Mouse (Mus musculus) C2C12 (cell line): Measurements from ENCODE around the gene Nat10. TPM values are rescaled to one million over a fixed set of nuclear protein-coding genes. Genes with fewer than 3 reads are reported as not detected.

Experiments used
- H3K27me3 ChIP-seq: one replicate; pipeline ENCODE4 v1.6.1; 2011; ENCODE audit not compliant: control insufficient read depth, insufficient read depth, insufficient read length
- H3K36me3 ChIP-seq: one replicate; pipeline ENCODE4 v1.6.1; 2011; ENCODE audit not compliant: control insufficient read depth, insufficient read depth
- H3K4me3 ChIP-seq: one replicate; pipeline ENCODE4 v1.5.1; 2011; ENCODE audit warnings: mild to moderate bottlenecking, control low read depth; ENCODE audit not compliant: poor library complexity, insufficient read depth, severe bottlenecking
- H3K79me2 ChIP-seq: one replicate; pipeline ENCODE4 v1.6.1; 2011; ENCODE audit not compliant: control insufficient read depth, insufficient read depth
- H3K79me3 ChIP-seq: one replicate; pipeline ENCODE4 v1.6.1; 2011; ENCODE audit warnings: low read depth, control low read depth
- H3ac ChIP-seq: one replicate; pipeline ENCODE3; 2011; ENCODE audit warnings: low read depth; ENCODE audit not compliant: control insufficient read depth, insufficient read length
- CEBPB ChIP-seq: IDR thresholded peaks from one replicate; pipeline ENCODE4 v1.6.1; 2011; ENCODE audit warnings: low read depth, mild to moderate bottlenecking, control low read depth, moderate library complexity
- CTCF ChIP-seq: IDR thresholded peaks from one replicate; pipeline ENCODE4 v1.5.1; 2011; ENCODE audit not compliant: control insufficient read depth, insufficient read depth, insufficient read length
- FOSL1 ChIP-seq: IDR thresholded peaks from one replicate; pipeline ENCODE4 v1.8.0; 2011; ENCODE audit warnings: mild to moderate bottlenecking, low read length; ENCODE audit not compliant: poor library complexity, insufficient read depth, severe bottlenecking
- MAX ChIP-seq: IDR thresholded peaks from one replicate; pipeline ENCODE4 v1.6.1; 2011; ENCODE audit warnings: mild to moderate bottlenecking, control low read depth
- MYOD1 ChIP-seq: IDR thresholded peaks from one replicate; pipeline ENCODE4 v1.6.1; 2011; ENCODE audit warnings: low read depth; ENCODE audit not compliant: control insufficient read depth, insufficient read length
- MYOG ChIP-seq: IDR thresholded peaks from one replicate; pipeline ENCODE4 v1.6.1; 2011; ENCODE audit not compliant: control insufficient read depth, insufficient read length; ENCODE audit errors: extremely low read depth
- USF1 ChIP-seq: IDR thresholded peaks from one replicate; pipeline ENCODE4 v1.6.1; 2011; ENCODE audit warnings: low read depth, mild to moderate bottlenecking, control low read depth, moderate library complexity
- polyA plus RNA-seq: library from polyadenylated mRNA; unstranded; fragments of >200 nt; fragmentation: generic; extraction: Trizol; gene quantifications from one replicate; pipeline ENCODE4 v1.2.1, GENCODE M21; 2012; ENCODE audit warnings: missing spikeins

The Nat10 gene
- polyA plus RNA-seq, 1 experiment = 28.0 TPM

- Histone ChIP-seq H3ac (no peak overlapping the region), H3K27me3 (no peaks in the 10 kb centered on the region), H3K79me3 (no peaks in the 10 kb centered on the region), H3K79me2 (no peaks in the 10 kb centered on the region), H3K4me3 (no peak overlapping the region), H3K36me3 (no peaks in the 10 kb centered on the region)
- TF ChIP-seq MAX = no peak
These were observed 66.1 kb downstream of the Nat10 start for GRCm38 (mm10) chr2:103694777-103695563.

- H3K27me3 ChIP-seq = no peaks in the 10 kb centered on the region
- no peak overlapping the region for H3K4me3 ChIP-seq
- H3K36me3 ChIP-seq = peaks cover 1% of the 10 kb centered on the region
- no peak overlapping the region for H3ac ChIP-seq
- H3K79me3 ChIP-seq = no peaks in the 10 kb centered on the region
- no peaks in the 10 kb centered on the region for H3K79me2 ChIP-seq
- TF ChIP-seq USF1 (no peak), CTCF (no peak), MYOD1 (no peak), MYOG (no peak), MAX (no peak)
These were observed 68.3 kb downstream of the Nat10 start for GRCm38 (mm10) chr2:103692810-103693209.

GRCm38 (mm10) chr2:103691278-103691677 lies 69.8 kb downstream of the Nat10 start:
- no peaks in the 10 kb centered on the region for H3K79me2 ChIP-seq
- peaks cover 3% of the 10 kb centered on the region for H3K36me3 ChIP-seq
- no peak overlapping the region for H3ac ChIP-seq
- no peak overlapping the region for H3K4me3 ChIP-seq
- no peak for TF ChIP-seq CTCF
- no peak for TF ChIP-seq FOSL1
- no peak for TF ChIP-seq MAX
- TF ChIP-seq MYOD1 = no peak
- no peak for TF ChIP-seq USF1
- TF ChIP-seq MYOG = no peak
- TF ChIP-seq CEBPB = no peak
- no peaks in the 10 kb centered on the region for H3K27me3 ChIP-seq
- no peaks in the 10 kb centered on the region for H3K79me3 ChIP-seq

- H3ac ChIP-seq = no peak overlapping the region
- H3K27me3 ChIP-seq = no peaks in the 10 kb centered on the region
- TF ChIP-seq MAX (no peak), MYOD1 (no peak), MYOG (no peak), CTCF (no peak), CEBPB (no peak), FOSL1 (no peak), USF1 (no peak)
- H3K79me2 ChIP-seq = no peaks in the 10 kb centered on the region
- H3K36me3 ChIP-seq = peaks cover 3% of the 10 kb centered on the region
- no peaks in the 10 kb centered on the region for H3K79me3 ChIP-seq
- no peak overlapping the region for H3K4me3 ChIP-seq
These were observed 70.2 kb downstream of the Nat10 start for GRCm38 (mm10) chr2:103690828-103691227.

- Histone ChIP-seq H3K79me2 (no peaks in the 10 kb centered on the region), H3ac (no peak overlapping the region), H3K4me3 (no peak overlapping the region), H3K36me3 (peaks cover 3% of the 10 kb centered on the region), H3K79me3 (no peaks in the 10 kb centered on the region), H3K27me3 (no peaks in the 10 kb centered on the region)
- TF ChIP-seq CTCF (no peak), FOSL1 (no peak), USF1 (no peak), MYOG (no peak), MYOD1 (no peak), MAX (no peak), CEBPB (no peak)
These were observed 70.6 kb downstream of the Nat10 start for GRCm38 (mm10) chr2:103690425-103690824.

- H3K4me3 ChIP-seq = no peak overlapping the region
- TF ChIP-seq USF1 (no peak), FOSL1 (no peak), CEBPB (no peak), MAX (no peak), MYOD1 (no peak), CTCF (no peak), MYOG (no peak)
These were observed 73.2 kb downstream of the Nat10 start for GRCm38 (mm10) chr2:103687888-103688287.

More at GRCm38 (mm10) chr2:103687888-103688287, 73.2 kb downstream of the Nat10 start:
- H3K79me2 ChIP-seq = no peaks in the 10 kb centered on the region
- H3K27me3 ChIP-seq = no peaks in the 10 kb centered on the region
- H3ac ChIP-seq = no peak overlapping the region
- H3K79me3 ChIP-seq = no peaks in the 10 kb centered on the region
- peaks cover 3% of the 10 kb centered on the region for H3K36me3 ChIP-seq
